8 mouse cellular contexts compared by ENCODE assay signal in genomic region chr12:91683549-91684100, GRCm38 (mm10).
A peak's percentile ranks its signal among the peaks of the same experiment; 100 is the strongest.
DNase-seq lines count a peak whose midpoint lies in the region; ATAC-seq lines count a peak whose summit lies in the region.

No protein-coding gene starts in this region.

- no peaks in the 10 kb centered on the region for H3K9me3 ChIP-seq in heart, embryonic 11.5 days (replicated peaks; ENCODE audit: control insufficient read depth, low read length)
- H3K9me3 ChIP-seq in hindbrain, embryonic 16.5 days (ENCODE audit: control insufficient read depth, low read length): no peaks in the 10 kb centered on the region

- H3K9ac ChIP-seq in heart, embryonic 11.5 days (ENCODE audit: low read depth, low read length): no peak overlapping the region
- peak overlapping the region; percentile 6; the same call in 1 of the 2 replicates for H3K9ac ChIP-seq in hindbrain, embryonic 16.5 days (ENCODE audit: low read depth, low read length)

- ATAC-seq in heart, embryonic 11.5 days (replicated peaks; ENCODE audit: insufficient number of reproducible peaks, low FRiP score, low TSS enrichment): no peak
- ATAC-seq in hindbrain, embryonic 16.5 days: no peak

- H3K4me1 ChIP-seq in heart, embryonic 11.5 days (ENCODE audit: control insufficient read depth, insufficient read depth, low read length): peaks cover 21% of the 10 kb centered on the region
- peaks cover 36% of the 10 kb centered on the region for H3K4me1 ChIP-seq in hindbrain, embryonic 16.5 days (ENCODE audit: control insufficient read depth, insufficient read depth, low read depth, low read length)

- H3K4me3 ChIP-seq in heart, embryonic 11.5 days (ENCODE audit: low read depth, low read length): peak overlapping the region; percentile 13; the same call in 1 of the 2 replicates
- no peak overlapping the region for H3K4me3 ChIP-seq in hindbrain, embryonic 16.5 days (ENCODE audit: low read length)

- 33% methylated on average over 15 of the region's 15 CpGs for WGBS in heart, embryonic 11.5 days (ENCODE audit: insufficient replicate concordance)
- WGBS in hindbrain, embryonic 16.5 days: 16% methylated on average over 15 of the region's 15 CpGs

- DNase-seq in heart, postnatal 25 days (ENCODE audit: low spot score): no peak
- peak; percentile 24 for DNase-seq in embryo, embryonic 9.5 days (ENCODE audit: extremely low spot score)
- peak; percentile 21 for DNase-seq in neural tube, embryonic 10.5 days (ENCODE audit: extremely low spot score, low spot score)
- no peak for DNase-seq in frontal cortex, postnatal 10 days (ENCODE audit: low spot score in 2 of 2)
- no peak for DNase-seq in gastrocnemius, postnatal 36 days
- no peak for DNase-seq in adrenal gland, adult (ENCODE audit: inconsistent age in 2 of 2, low spot score in 1 of 2)

- H3K36me3 ChIP-seq in heart, embryonic 11.5 days (ENCODE audit: control insufficient read depth, insufficient read depth, low read length): no peaks in the 10 kb centered on the region
- no peaks in the 10 kb centered on the region for H3K36me3 ChIP-seq in hindbrain, embryonic 16.5 days (ENCODE audit: control insufficient read depth, insufficient read depth, low read length)

- no peaks in the 10 kb centered on the region for H3K27me3 ChIP-seq in heart, embryonic 11.5 days (ENCODE audit: control insufficient read depth, insufficient read depth, low read length)
- H3K27me3 ChIP-seq in hindbrain, embryonic 16.5 days (replicated peaks; ENCODE audit: control insufficient read depth, insufficient read depth, low read length): no peaks in the 10 kb centered on the region

- H3K4me2 ChIP-seq in heart, embryonic 11.5 days: peak overlapping the region; percentile 55
- H3K4me2 ChIP-seq in hindbrain, embryonic 16.5 days (ENCODE audit: low read length): peak overlapping the region; percentile 41

- intact Hi-C loops in heart, postnatal 25 days (cut with DNase I): no loop called here
- intact Hi-C loops in gastrocnemius, postnatal 36 days (cut with DNase I): no loop called here

- no peak overlapping the region for H3K27ac ChIP-seq in heart, embryonic 11.5 days (ENCODE audit: low read depth, low read length)
- peak overlapping the region; percentile 34; the same call in 1 of the 2 replicates for H3K27ac ChIP-seq in hindbrain, embryonic 16.5 days (ENCODE audit: low read depth, low read length)

Comparison
In these comparisons a context has a peak if more than half of its experiments do, and no peak if none do; other contexts are left out.
1. DNase-seq: peak in embryo, embryonic 9.5 days (single experiment) and neural tube, embryonic 10.5 days (single experiment); none in heart, postnatal 25 days (single experiment), frontal cortex, postnatal 10 days (0 of 2), gastrocnemius, postnatal 36 days (0 of 2) and adrenal gland, adult (0 of 2).